Mouse (Mus musculus) spleen, adult 2 months (tissue): ENCODE results near the gene Mrpl55. TPM values are rescaled to one million over a fixed set of nuclear protein-coding genes. Genes with fewer than 3 reads are reported as not detected.
"Not testable (repeated sequence)": the region's sequence is repeated elsewhere in the genome, so short reads cannot be mapped to it uniquely, and the experiment has no call there.

Experiments
- DNase-seq, 2 experiments: peaks; one replicate each; pipeline versions ENCODE4 v3.0.0 to v3.0.0-alpha.2; 2012 to 2021; ENCODE audit warnings: low spot score in 2 of 2, low read depth in 1 of 2
- H3K27ac ChIP-seq: fragments of 200-500 bp; 2 replicates; pipeline ENCODE4 v1.5.1; 2012; ENCODE audit warnings: low read length, inconsistent platforms; ENCODE audit not compliant: insufficient read depth
- H3K27me3 ChIP-seq: fragments of 200-500 bp; 2 replicates; pipeline ENCODE4 v1.6.1; 2012; ENCODE audit warnings: mild to moderate bottlenecking, moderate library complexity, low read length, inconsistent platforms; ENCODE audit not compliant: control insufficient read depth, insufficient read depth
- H3K36me3 ChIP-seq: fragments of 200-500 bp; 2 replicates; pipeline ENCODE4 v1.6.1; 2012; ENCODE audit warnings: mild to moderate bottlenecking, low read length, inconsistent platforms; ENCODE audit not compliant: control insufficient read depth, insufficient read depth
- H3K4me1 ChIP-seq: fragments of 200-500 bp; 2 replicates; pipeline ENCODE4 v1.6.1; 2011; ENCODE audit warnings: inconsistent platforms; ENCODE audit not compliant: control insufficient read depth, insufficient read depth, insufficient read length
- H3K4me3 ChIP-seq: fragments of 200-500 bp; 2 replicates; pipeline ENCODE4 v1.5.1; 2011; ENCODE audit warnings: mild to moderate bottlenecking, inconsistent platforms; ENCODE audit not compliant: insufficient read depth, insufficient read length; ENCODE audit errors: extremely low read depth
- CTCF ChIP-seq: fragments of 200-500 bp; IDR thresholded peaks from 2 replicates; pipeline ENCODE4 v1.5.1; 2011; ENCODE audit warnings: mild to moderate bottlenecking, inconsistent platforms; ENCODE audit not compliant: insufficient read depth, insufficient read length, insufficient replicate concordance; ENCODE audit errors: extremely low read depth
- POLR2A ChIP-seq: fragments of 200-500 bp; IDR thresholded peaks from 2 replicates; pipeline ENCODE4 v1.6.1; 2011; ENCODE audit warnings: low read depth, low read length, inconsistent platforms
- WGBS: fragments of 180-500 bp; shearing (Covaris S2); methylation state at CpG from one replicate; pipeline ENCODE4 v1.1.7; 2018; 5-methylcytosine and 5-hydroxymethylcytosine counted together
- polyA plus RNA-seq: library from polyadenylated mRNA; depleted of rRNA; stranded (reverse); fragments of >200 nt; gene quantifications from 2 replicates; pipeline ENCODE4 v1.2.3, GENCODE M21; 2012

The Mrpl55 gene
- polyA plus RNA-seq, 1 experiment = 16.1 TPM

DNA sequence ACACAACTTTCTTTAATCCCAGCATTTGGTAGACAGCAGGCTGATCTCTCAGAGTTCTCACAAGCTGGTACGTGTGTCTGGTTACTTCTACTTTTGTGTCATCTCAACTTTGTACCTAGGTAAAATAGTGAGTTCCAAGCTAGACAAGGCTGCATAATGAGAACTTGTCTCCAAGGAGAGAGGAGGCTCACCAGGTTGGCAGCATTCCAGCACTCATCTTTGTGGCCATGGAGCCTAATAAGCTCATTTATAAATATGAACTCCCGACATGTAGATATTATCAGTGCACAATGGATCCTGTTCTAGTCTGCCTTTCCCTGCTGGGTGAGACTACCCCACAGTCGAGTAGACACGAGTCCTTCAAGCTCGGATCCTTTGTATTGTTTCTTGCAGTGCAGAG, 7.3 kb downstream of the Mrpl55 start:
- Histone ChIP-seq H3K27me3 (no peaks in the 10 kb centered on the region), H3K36me3 (peaks cover 19% of the 10 kb centered on the region), H3K27ac (no peak overlapping the region), H3K4me1 (peaks cover 16% of the 10 kb centered on the region; the same call in 1 of the 2 replicates), H3K4me3 (no peak overlapping the region)
- no peak for DNase-seq
- TF ChIP-seq CTCF (no peak), POLR2A (no peak)
- 81% methylated on average over 5 of the region's 5 CpGs for WGBS

GRCm38 (mm10) chr11:59210020-59210419, 7.7 kb downstream of the Mrpl55 start:
- Histone ChIP-seq H3K27ac (no peak overlapping the region), H3K27me3 (no peaks in the 10 kb centered on the region), H3K4me3 (no peak overlapping the region), H3K36me3 (peaks cover 19% of the 10 kb centered on the region), H3K4me1 (peaks cover 16% of the 10 kb centered on the region; the same call in 1 of the 2 replicates)
- no peak for DNase-seq
- TF ChIP-seq POLR2A (no peak), CTCF (no peak)
- WGBS = 96% methylated on average over 4 of the region's 4 CpGs

DNA sequence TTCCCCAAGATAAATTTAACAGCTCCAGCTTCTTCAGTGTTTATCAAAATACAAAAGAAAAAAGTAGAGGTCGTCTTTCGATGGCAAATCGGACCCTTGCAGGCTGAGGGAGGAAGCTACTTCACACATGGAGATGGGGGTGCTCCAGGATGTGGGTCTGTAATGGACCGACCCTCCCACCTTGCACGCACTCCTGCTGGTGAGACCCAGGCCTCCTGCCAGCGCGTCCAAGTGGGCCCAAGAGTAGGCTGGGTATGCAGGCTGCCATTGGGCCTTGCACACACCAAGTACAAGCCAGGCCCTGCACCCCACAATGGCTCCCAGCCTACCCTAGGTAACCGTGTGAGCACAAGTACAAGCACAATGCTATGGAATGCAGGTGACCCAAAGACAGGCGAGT, 9.3 kb downstream of the Mrpl55 start:
- H3K27ac ChIP-seq, H3K27me3 ChIP-seq, DNase-seq, H3K4me3 ChIP-seq: not testable (repeated sequence)
- Histone ChIP-seq H3K36me3 (peaks cover 17% of the 10 kb centered on the region), H3K4me1 (peaks cover 16% of the 10 kb centered on the region; the same call in 1 of the 2 replicates)
- WGBS = 94% methylated on average over 9 of the region's 9 CpGs

DNA sequence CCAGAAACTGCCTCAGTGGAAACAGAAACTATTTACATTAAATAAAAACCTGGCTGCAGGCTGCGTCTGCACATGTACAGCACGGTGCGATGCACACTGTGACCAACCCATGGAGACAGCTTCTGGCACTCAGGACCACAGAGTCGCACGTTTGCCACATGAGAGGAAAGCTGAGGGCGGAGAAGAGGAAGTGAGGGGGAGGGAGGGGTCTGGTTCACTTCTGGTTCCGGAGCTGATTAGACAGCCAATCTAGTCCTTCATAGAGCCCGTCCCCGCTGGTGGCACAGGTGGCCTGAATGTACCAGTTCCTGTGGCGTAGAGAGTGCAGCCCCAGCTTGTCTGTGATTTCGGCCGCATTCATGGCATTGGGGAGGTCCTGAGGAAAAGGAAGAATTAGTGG, 10.0 kb downstream of the Mrpl55 start:
- WGBS = 9% methylated on average over 12 of the region's 12 CpGs

DNA sequence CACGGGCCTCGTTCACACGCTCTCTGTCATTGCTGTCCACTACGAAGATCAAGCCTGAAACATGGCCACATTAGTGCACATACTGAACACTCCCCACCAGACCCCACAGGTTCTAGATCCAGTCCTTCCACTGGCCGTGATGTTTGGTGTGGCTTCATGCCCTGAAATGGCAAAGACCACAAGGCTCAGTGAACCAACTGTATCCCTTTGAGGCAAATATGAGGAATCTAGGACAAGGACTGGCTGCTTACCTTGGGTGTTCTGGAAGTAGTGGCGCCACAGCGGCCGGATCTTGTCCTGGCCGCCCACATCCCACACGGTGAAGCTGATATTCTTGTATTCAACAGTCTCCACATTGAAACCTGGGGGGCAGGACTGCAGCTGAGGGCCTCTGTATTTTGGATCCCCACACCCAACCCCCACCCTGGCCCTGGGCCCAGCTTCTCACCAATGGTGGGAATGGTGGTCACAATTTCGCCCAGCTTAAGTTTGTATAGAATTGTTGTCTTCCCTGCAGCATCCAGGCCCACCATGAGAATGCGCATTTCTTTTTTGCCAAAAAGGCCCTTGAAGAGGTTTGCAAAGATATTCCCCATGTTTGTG, 10.7 kb downstream of the Mrpl55 start:
- no peak for TF ChIP-seq CTCF
- TF ChIP-seq POLR2A = no peak

More for the DNA sequence above, 10.0 kb downstream of the Mrpl55 start:
- not testable (repeated sequence) for H3K4me3 ChIP-seq, H3K27me3 ChIP-seq
- Histone ChIP-seq H3K36me3 (peaks cover 17% of the 10 kb centered on the region), H3K27ac (peak overlapping the region; percentile 17; the same call in 1 of the 2 replicates), H3K4me1 (peaks cover 16% of the 10 kb centered on the region; the same call in 1 of the 2 replicates)
- peak in 1 of 2 experiments; percentile 57 for DNase-seq

GRCm38 (mm10) chr11:59216955-59217354, 14.7 kb downstream of the Mrpl55 start:
- TF ChIP-seq CTCF (no peak), POLR2A (no peak)
- H3K36me3 ChIP-seq = peaks cover 7% of the 10 kb centered on the region
- peaks cover 17% of the 10 kb centered on the region; the same call in 1 of the 2 replicates for H3K4me1 ChIP-seq
- 39% methylated on average over 3 of the region's 3 CpGs for WGBS
- no peaks in the 10 kb centered on the region for H3K27me3 ChIP-seq
- DNase-seq = no peak
- no peak overlapping the region for H3K4me3 ChIP-seq
- no peak overlapping the region for H3K27ac ChIP-seq

More for the DNA sequence above, 10.7 kb downstream of the Mrpl55 start:
- DNase-seq = no peak
- Histone ChIP-seq H3K4me1 (peaks cover 16% of the 10 kb centered on the region; the same call in 1 of the 2 replicates), H3K36me3 (peaks cover 17% of the 10 kb centered on the region), H3K4me3 (no peak overlapping the region), H3K27me3 (no peaks in the 10 kb centered on the region), H3K27ac (peak overlapping the region; percentile 17; the same call in 1 of the 2 replicates)
- 92% methylated on average over 12 of the region's 12 CpGs for WGBS

DNA sequence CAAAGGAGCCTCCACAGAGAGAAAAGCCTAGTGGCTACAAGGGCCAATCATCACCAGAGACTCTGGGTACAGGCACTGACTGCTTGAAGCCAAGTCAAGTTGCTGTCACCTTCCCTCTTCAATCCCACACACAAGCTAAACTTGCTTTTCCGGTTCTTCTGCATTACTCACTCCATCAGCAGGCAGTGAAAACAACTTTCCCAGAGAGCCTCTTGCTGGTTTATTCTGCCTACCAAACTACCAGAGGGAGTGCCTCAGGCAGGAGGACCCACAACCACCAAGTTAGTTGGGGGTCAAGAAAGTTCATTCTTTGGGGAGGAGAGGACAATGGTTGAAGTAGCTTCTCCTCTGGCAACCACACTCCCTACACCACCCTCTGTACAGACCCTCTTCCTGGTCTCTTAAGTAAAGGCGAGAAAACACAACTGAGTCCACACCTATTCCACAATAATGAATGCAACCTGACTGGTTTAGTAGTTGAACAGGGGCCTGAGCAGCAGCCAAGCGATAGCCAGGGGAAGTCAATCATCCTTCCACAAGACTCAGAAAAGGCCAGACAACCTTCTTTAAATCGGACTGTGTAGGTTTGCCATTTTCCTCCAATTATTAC, 16.2 kb downstream of the Mrpl55 start:
- no peaks in the 10 kb centered on the region for H3K27me3 ChIP-seq
- H3K27ac ChIP-seq = no peak overlapping the region
- no peak overlapping the region for H3K4me3 ChIP-seq
- DNase-seq = no peak
- H3K36me3 ChIP-seq = peaks cover 2% of the 10 kb centered on the region
- TF ChIP-seq POLR2A (no peak), CTCF (no peak)
- H3K4me1 ChIP-seq = peaks cover 11% of the 10 kb centered on the region; the same call in 1 of the 2 replicates
- WGBS = 89% methylated on average over 4 of the region's 4 CpGs
